Mouse (Mus musculus): ENCODE measurements around the gene Snd1.

DNA sequence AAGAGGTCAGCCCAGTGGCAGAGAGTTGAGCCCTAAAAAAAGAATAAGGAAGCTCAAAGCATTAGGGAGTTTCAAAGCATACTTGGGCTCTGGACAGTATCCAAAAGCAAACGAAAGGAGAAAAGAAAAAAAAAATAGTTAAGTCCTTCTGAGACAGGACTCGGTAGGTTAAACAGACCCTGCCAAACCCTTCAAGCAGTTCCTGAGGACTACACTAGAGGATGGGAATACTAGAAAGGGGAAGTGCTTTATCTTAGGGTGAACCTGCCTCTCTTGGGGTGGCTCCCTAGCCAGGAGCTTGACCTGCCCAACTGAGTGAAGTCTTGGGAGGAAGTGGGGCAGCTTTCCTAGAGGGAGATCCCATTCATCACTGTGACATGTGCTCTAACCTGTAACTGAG is 248.1 kb downstream of the Snd1 start:
- TF ChIP-seq CTCF (IDR thresholded peaks at IDR 0.05) (no peak), EP300 (IDR thresholded peaks at IDR 0.05) (no peak)

All from lung, postnatal 0 days (tissue).